Mouse (Mus musculus): ENCODE measurements at regions not wholly inside any gene's neighbourhood (a gene's known extent, or its start where the extent isn't known, plus 50 kb on each side); places are given as distances from the start of the nearest gene placed in this dataset.

- DNase-seq (ENCODE audit: low spot score in 2 of 2), result peak; percentile 56 to 75
Measured at GRCm38 (mm10) chr2:99236968-99237367, 569.9 kb upstream of the Gm10800 start.
